Mouse (Mus musculus) adipocyte (in vitro differentiated cells): ENCODE measurements around the gene Rhebl1.
"Not testable (repeated sequence)": the region's sequence is repeated elsewhere in the genome, so short reads cannot be mapped to it uniquely, and the experiment has no call there.

ENCODE experiments used
- DNase-seq: peaks from one replicate; pipeline ENCODE4 v3.0.0-alpha.2; 2016; ENCODE audit warnings: low spot score

Rhebl1 gene

DNA sequence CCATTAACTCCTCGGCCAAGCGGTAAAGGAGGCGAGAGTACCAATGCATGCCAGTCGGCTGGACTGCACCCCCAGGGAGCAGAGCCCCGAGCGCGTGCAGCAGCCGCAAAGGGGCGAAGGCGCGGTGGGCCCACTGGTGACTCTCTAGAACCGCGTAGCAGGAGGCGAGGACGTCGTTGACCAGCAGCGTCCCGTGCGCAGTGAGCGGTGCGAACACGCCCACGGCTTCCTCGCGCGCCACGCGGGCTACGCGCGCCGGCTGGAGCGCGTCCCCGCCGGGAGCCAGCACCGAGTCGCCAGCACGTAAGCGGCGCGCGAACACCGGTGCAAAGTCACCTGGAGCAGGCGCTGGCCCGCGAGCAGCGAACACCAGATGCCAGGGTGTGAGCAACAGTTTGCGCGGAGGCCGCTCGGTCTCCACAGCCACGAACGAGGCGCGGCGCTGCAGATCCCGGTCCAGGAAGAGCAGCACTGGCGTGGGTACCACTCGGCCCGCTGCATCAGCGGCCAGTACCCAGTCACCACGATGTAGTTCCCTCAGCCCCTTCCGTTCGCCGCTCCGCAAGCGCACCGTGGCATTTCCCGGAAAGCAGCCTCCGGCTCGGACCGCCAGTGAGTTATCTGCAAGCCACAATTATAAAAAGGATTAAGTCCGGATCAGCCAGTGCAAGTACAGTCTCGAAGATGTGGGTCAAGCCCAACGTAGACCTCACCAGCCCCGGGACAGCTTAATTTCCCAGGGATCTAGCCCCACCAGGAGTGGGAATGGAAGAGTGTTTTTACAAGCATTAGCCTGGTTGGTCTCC lies at the start of gene Rhebl1:
Gene Rhebl1, minus strand, starts transcription at position 601 of the 806 bp plus-strand sequence.
- DNase-seq: no peak

DNA sequence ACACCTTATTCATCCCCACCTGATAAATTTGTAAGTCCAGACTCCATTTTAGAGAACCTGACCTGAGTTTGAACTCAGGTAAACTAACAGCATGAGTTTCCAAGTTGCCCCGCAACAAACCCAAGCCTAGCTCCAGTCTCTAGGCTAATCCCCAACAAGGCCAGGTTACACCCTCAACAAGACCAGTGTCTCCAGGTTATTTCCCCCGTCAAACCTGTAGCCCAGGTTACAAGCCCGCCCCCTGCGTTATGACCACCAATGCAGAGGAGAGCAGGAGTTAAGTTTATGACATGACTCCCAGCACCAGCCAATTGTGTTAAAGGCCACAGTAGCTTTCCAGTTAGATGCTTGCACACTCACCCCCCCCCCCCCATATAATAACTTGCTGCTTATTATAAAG lies 48.8 kb upstream of the Rhebl1 start:
- no peak for DNase-seq

DNA sequence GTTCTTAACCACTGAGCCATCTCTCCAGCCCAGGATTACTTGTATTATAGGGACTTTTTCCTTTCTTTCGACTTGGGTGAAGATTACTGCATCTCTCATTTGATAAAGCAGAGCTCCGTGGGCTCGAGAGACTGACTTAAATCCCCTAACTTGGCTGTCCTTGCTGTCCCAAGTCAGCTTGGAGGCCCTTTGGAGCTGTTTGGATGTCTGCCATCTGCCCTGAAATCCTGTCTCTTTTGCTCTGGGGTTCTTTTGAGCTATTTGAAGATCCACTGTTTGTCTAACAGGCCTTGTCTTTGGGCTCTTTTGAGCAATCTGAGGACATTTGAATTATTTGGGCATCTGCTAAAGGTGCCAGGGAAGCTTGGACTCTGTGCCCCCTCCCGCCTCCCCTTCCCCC lies 47.7 kb upstream of the Rhebl1 start:
- DNase-seq: peak; percentile 67

DNA sequence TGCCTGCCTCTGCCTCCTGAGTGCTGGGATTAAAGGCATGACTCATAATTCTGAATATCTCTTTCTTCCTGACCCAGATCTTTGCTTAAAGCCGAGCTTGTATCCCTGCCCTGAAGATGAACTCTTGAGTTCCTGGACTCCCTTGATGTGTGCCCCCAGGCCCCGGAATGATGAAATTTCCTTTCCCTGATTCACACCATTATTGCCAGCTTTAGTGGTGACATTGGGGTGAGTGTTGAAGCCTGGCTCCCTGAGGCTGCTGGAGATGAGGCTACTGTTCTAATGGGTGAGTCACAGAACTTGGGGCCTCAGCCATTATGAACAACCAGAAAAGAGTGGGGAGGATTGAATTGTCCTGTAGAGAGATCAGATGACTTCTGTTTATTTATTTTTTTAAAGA lies 47.2 kb upstream of the Rhebl1 start:
- DNase-seq: no peak

DNA sequence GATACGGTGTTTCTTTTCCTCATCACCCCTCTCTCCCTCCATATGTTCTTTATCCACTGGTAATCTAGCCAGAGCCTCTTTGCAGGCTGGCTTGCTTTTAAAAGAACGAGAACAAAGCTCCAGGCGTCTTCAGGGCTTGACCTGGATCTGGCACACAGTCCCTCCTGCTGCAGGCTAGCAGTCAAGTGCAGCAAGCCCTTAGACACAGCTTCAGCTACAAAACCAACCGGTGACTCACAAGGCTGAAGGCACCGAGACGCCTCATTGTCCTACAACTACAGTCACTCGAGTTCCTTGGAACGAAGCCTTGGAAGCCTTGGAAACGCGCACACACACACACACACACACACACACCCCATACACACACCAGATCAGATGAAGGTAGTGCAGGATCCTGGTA lies 46.5 kb upstream of the Rhebl1 start:
- no peak for DNase-seq

DNA sequence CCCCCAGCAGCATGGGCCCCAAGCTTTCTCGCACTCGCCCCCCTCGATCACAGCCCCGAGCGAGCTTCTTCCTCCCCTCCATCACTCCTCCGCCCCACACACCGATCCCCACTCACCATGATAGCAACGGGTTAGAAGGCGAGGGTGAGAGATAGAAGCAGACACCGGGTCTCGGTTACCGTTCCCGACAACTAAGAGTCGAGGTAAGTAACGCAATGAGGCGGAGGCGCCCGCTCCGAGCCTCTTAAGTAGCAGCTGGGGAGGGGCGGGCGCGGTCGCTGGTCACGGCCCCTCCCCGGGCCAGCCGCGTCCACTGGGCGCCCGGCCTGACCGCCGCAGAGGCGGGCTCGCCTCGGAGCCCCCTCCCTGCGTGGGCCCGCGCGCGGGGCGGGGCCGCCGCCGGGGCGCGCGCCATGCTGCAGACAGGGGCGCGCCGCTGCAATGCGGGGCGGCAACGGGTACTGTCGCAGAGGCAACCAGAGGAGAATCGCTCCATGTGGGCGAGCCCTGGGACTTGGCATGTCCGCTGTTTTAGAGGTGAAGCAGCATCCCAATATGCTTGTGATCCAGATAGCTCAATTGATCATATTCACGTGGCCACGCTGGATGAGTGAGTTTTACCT lies 40.0 kb upstream of the Rhebl1 start, which contains the start of gene Tuba1b:
Gene Tuba1b, minus strand, starts transcription at position 349 of the 623 bp plus-strand sequence.
- DNase-seq: peak; percentile 89

DNA sequence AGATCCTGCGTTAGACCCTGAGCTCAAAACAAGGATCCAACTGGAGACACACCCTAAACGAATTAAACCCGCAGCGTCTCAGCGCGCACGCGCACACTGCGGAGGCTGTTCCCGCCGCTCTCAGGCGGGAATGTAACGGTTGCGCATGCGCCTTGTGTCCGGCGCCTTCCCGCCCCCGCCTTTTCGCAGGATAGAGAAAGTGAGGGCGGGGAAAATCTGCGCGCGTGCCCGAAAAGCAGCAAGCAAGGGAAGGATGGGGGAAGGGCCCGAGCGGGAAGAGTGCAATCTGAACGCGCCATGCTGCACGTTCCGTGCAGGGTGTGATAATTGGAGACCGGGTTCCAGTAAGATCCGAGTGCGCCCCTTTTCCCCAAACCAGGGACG lies 39.5 kb upstream of the Rhebl1 start:
- peak; percentile 99 for DNase-seq

DNA sequence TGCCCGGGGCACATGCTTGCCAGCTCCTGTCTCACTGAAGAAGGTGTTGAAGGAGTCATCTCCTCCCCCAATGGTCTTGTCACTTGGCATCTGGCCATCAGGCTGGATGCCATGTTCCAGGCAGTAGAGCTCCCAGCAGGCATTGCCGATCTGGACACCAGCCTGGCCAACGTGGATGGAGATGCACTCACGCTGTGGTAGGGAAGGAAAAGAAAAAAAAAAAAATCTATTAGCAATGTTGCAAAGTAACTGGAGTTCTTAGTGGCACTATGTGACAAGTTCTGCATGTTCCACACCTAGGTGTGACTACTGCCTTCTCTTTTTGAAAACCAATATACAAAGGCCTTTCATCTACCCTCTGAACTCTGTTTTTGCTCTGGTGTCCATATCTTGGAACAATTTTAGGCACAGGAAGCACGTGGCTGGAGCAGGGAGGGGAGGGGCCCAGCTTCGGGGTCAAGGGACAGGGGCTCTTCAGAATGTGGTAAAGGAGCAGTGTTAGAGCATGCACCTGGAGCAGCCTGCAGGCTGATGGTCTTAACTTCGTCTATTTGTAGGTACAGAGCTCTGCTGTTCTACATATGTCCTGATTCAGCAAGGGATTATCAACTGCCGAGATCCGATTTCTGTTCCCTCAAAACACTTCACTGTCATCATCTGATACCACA lies 38.8 kb upstream of the Rhebl1 start:
- DNase-seq: peak; percentile 53

DNA sequence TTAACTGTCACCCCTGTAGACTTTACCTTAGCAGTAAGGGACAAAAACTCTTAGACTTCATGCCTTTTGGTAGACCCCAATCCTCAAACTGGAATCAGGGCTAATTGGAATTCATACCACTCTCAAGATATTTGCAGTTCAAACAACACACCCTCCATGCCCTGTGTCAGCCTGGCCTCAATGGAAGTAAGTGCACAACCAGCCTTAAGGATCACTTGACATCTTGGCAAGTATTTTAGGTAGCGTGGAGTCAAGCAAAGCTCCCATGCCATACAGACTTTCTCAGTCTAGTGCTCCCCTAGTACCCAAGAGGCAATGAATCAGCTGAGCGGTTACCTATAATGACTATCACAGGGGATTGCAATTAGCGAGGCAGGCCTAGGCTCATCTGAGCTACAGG lies 36.7 kb upstream of the Rhebl1 start:
- no peak for DNase-seq

DNA sequence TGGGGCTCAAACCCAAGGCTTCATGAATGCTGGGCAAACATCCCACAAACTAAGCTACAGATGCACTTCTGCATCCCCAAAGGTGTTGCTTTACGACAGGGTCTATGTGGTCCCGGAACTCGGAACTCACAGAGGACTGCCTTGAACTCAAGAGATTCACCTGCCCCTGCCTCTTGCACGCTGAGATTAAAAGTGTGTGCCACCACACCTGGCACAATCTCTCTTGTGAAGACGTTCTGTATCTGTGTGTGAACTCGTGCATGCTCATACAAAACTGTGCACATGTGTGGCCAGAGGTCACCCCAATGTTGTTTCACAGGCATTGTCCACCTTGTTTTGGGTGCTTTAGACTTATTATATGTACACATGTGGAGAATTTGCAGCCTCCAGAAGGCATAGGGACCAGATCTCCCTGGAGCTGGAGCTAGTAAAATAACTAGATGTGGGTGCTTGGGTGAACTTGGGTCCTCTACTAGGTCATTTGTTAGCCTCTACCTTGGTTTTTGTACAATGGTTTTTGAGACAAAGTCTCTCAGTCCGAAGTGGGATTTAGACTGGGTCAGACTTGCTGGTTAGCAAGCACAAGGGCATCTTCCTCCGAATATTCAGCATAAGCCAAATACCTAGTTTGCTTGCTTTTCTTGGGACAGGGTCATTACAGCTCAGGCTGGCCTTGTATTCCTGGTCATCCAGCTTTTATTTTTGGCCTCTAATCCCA lies 35.8 kb upstream of the Rhebl1 start:
- no peak for DNase-seq

DNA sequence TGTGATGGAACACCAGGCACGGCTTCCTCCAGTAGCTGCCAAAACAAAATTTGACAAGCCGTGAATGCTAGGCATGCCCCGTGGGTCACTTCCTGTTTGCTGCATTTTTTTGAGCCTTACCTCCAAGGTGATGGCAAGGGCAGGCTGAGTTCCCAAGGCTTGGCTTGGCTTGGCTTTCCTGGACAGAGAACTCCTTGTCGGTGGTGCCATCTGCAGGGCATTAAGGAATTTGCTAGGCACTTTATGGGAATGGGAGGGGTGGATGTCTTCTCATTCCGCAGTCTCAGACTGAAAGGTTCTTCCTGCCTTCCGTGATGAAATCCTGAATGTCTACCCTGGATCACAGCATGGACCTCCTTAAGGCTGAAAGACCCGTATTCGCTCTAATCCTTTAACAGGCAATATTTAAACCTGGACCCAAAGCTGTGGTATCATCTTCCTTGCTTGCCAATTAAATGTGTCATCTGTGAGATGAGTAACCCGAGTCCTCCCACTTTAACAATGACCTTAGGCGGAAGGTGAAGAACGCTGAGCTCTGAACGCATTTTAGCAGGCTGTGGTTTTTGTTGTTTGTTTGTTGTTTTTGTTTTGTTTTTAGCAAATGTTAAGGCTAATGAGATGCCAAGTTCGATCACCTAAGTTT lies 34.4 kb upstream of the Rhebl1 start:
- peak; percentile 91 for DNase-seq

DNA sequence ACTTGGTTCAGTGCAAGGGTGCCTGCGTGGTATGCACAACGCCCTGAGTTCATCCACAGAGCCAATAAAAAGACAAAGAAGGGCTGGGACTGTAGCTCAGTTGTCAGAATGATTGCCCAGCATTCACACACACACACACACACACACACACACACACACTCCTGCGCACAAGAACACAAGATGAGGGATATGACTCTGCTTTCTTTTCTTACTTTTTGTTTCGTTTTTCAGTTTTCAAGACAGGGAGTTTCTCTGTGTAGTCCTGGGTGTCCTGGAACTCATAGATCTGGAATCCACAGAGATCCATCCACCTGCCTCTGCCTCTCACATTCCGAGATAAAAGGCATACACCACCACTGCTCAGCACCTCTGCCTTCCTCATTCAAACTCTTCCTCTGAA lies 33.2 kb upstream of the Rhebl1 start:
- DNase-seq: no peak

DNA sequence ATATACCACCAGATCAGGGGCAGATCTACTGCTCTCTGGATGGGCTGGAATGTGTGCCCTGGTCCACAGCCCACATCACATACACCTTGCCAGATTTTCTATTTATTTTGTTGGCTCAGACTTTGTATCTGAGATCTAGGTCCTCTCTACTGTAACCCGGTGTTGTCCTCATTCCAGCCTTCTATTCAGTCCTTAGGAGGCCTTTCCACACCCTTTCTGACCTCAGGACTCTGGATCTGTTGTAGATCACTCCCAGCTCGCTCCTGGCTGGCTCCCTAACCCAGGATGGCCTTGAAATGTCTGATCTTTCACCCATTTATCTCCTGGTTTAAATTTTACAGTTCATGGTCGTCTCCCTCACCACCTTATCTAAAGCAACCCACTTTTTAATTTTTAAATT lies 30.3 kb upstream of the Rhebl1 start:
- DNase-seq: no peak

DNA sequence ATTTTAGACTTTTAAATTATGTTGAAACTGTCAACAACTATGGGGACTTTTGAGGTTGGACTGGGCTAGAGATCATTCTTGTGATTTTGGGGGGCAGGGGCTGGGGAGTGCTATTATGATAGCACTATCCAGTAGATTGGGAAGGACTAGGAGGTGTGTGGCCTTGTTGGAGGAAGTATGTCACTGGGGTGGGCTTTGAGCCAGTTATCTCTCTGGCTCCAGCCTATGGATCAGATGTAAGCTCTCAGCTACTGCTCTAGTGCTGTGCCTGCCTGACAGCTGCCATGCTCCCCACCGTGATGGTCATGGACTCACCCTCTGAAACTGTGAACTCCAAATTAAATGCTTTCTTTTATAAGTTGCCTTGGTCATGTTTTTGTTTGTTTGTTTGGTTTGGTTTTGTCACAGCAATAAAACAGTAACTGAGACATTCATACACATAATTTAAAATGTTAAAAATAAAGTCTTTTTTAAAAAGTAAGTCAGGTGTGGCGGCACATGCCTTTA lies 28.7 kb upstream of the Rhebl1 start:
- no peak for DNase-seq

DNA sequence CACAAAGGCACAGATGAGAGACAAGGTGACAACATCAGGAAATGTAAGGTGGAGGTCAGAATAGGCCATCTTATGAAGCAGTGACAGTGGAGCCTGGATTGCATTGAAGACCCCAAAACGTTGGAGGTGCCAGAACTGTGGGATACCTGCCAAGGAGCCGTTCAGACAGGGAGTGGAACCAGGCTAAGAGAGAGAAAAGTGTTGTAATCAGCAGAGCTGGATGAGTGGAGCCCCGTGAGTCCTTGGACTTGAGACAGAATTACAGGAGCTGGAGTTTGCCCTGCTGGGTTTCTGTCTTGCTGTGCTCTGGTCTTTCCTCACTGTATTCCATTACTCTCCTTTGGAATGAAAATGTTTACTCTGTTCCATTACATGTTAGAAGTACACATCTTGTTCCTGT lies 28.2 kb upstream of the Rhebl1 start:
- DNase-seq: peak; percentile 59

DNA sequence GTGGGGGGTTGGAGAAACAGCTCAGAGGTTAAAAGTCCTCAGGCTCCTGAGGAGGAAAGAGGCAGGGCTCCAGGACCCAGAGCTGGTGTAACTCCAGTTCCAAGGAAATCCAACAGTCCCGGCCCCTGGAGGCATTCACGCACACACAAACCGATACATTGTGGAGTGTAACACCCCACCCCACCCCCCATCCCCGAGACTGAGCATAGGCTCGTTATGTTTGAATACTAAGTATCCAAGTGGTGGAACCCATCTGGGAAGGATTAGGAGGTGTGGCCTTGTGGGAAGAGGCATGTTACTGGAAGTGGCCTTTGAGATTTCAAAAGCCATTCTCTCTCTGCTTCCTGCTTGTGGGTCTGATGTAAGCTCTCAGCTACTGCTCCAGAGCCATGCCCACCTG lies 27.2 kb upstream of the Rhebl1 start:
- DNase-seq: no peak

DNA sequence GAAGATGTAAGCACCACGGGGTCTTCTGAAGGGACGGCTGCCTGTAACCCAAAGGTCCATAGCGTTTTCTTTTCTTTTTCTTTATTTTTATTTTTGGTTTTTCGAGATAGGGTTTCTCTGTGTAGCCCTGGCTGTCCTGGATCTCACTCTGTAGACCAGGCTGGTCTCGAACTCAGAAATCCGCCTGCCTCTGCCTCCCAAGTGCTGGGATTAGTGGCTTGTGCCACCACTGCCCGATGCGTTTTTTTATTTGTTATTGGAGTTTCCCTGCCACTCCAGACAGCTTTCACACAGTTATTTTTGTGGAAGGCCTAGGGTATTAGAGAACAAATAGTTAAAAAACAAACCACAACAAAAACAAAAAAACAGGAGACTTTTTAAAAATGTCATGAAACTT lies 24.2 kb upstream of the Rhebl1 start:
- DNase-seq: not testable (repeated sequence)

DNA sequence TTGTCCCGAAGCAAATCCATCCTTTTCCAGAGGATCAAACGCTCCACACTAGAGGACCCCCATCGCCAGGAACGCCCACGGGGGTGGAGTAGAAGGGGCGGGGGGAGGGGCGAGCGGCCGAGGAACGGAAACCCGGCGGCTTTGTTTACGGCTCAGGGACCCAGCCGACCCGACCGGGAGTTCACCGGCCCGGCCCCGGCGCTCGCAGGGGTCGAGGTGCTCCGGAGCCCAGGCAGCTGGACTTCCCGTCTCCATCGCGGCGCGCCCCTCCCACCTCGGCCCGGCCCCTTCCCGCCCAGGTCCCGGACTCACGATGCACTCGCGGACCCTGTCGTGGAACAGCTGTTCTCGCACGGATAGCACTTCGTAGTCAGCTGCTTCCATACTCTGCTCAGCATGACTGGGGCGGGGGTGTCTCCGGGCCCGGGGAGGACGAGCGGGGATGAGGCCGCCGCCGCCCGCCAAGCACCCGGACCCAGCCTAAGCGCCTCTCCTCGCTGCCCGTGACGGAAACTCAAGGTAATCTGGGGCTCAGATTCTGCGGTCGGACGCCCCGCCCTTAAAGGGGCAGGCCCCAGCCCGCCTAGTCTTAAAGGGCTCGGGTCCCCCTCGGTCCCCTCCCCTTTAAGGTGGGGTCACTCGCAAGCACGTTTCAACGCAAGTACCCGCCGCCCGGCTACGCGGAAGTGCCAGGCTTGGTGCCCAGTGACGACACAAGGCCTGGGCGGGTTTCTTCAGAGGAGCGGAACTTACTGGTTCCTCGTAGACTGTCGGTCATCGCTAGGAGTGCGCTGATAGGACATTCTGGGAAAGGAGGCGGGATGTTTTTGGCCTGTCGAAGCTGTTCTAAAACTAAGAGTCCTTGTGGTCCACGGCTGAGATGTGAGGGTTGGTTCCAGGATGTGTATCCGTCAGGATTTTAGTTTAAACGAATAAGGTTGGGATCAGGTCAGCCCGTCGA lies 23.5 kb upstream of the Rhebl1 start, which contains the start of gene Lmbr1l:
Gene Lmbr1l, minus strand, starts transcription at position 694 of the 961 bp plus-strand sequence.
- peak; percentile 100 for DNase-seq

DNA sequence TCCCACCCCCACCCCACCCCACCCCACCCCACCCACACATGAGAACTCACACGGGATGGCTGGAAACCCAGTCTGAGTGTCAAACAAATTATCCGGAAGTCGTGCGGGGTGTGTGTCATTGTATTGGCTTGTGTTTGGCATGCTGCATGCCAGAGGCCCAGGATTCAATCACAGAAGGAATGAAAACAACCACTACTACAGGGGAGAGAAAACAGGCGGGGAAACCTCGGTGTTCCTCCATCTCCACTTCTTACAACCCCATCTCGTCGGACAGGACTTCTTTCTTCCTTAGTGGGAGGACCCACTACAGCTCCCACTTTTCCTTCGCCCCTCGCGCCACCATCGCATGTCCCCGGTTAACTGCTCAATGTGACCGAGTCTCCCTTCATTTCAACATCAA lies 22.8 kb upstream of the Rhebl1 start:
- DNase-seq: peak; percentile 63

DNA sequence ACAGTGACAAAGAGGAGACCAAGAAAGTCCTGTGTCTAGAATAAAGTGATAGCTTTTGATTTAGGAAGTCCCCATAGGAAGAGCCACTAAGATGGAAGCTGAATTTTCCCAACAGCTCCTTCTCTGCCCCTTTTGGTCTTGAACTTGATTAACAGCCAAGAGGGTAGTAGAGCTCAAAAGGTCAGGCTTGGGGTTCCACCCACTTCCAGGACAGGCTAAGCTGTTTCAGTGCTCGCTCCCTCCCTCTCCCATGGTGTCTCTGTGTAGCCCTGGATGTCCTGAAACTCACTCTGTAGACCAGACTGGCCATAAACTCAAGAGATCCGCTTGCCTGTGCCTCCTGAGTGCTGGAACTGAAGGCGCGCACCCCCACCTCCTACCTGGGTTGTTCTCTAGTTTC lies 21.7 kb upstream of the Rhebl1 start:
- no peak for DNase-seq

DNA sequence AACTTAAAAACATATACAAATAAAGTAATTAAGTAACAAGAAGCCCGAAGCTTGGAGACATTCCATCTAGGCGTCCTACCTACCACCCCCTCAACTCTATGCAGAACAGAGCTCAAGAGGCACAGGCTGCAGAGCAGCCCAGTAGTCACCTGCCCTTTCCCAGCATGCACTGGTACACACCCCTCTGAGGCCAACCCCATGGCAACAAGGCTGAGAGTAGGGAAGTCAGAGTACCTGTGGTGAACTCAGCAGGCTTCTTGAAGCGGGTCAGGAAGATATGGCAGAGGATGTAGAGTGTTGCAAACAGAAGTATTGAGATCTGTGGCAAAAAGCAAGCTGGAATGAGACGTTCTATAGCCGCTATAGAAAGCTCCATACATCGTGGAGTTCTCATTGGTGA lies 20.6 kb upstream of the Rhebl1 start:
- DNase-seq: no peak
